Mouse (Mus musculus) hindbrain, postnatal 0 days (tissue): ENCODE data around the gene Exoc6. TPM values are rescaled to one million over a fixed set of nuclear protein-coding genes. Genes with fewer than 3 reads are reported as not detected.

Experiments
- ATAC-seq: fragments of 200-750 bp; cut with Nextera tagmentation; 2 replicates; pipeline ENCODE4 v1.8.0; 2017; ENCODE audit warnings: mild to moderate bottlenecking, moderate TSS enrichment, moderate library complexity
- DNase-seq: peaks from one replicate; pipeline ENCODE4 v3.0.0-alpha.2; 2015; ENCODE audit warnings: low spot score
- H3K27ac ChIP-seq: fragments of 300-500 bp; sonication (generic); 2 replicates; pipeline ENCODE4 v1.5.1; 2014; ENCODE audit warnings: mild to moderate bottlenecking
- H3K27me3 ChIP-seq: fragments of 300-500 bp; sonication (generic); 2 replicates; pipeline ENCODE4 v1.6.1; 2014; ENCODE audit warnings: low read length, mixed read lengths; ENCODE audit not compliant: insufficient read depth
- H3K36me3 ChIP-seq: fragments of 300-500 bp; sonication (generic); 2 replicates; pipeline ENCODE4 v1.6.1; 2014; ENCODE audit warnings: low read length, mixed read lengths; ENCODE audit not compliant: insufficient read depth
- H3K4me1 ChIP-seq: fragments of 300-500 bp; sonication (generic); 2 replicates; pipeline ENCODE4 v1.6.1; 2014; ENCODE audit warnings: antibody characterized with exemption, low read length, mixed read lengths; ENCODE audit not compliant: insufficient read depth
- H3K4me2 ChIP-seq: fragments of 300-500 bp; sonication (generic); 2 replicates; pipeline ENCODE4 v1.6.1; 2014; ENCODE audit warnings: low read depth, mild to moderate bottlenecking, low read length, moderate library complexity, mixed read lengths
- H3K4me3 ChIP-seq: fragments of 300-500 bp; sonication (generic); 2 replicates; pipeline ENCODE4 v1.5.1; 2014; ENCODE audit warnings: low read length
- H3K9ac ChIP-seq: fragments of 300-500 bp; sonication (generic); replicated peaks from 2 replicates; pipeline ENCODE4 v1.6.1; 2014; ENCODE audit warnings: mild to moderate bottlenecking, low read length, moderate library complexity, mixed read lengths
- H3K9me3 ChIP-seq: fragments of 300-500 bp; sonication (generic); 2 replicates; pipeline ENCODE4 v1.6.1; 2016; ENCODE audit warnings: low read length, mixed read lengths
- CTCF ChIP-seq: IDR thresholded peaks from 2 replicates; pipeline ENCODE4 v1.5.1; 2016; ENCODE audit warnings: antibody characterized with exemption, control low read depth, low read depth
- WGBS: fragments of 180-500 bp; shearing (Covaris S2); extraction: QIAGEN DNeasy Blood & Tissue Kit; methylation state at CpG from one replicate; pipeline ENCODE4 v1.1.7; 2014; 5-methylcytosine and 5-hydroxymethylcytosine counted together
- polyA plus RNA-seq: library from polyadenylated mRNA; unstranded; fragments of >200 nt; fragmentation: Nextera tagmentation; extraction: Ambion mirVana; gene quantifications from 2 replicates; pipeline ENCODE4 v1.2.1, GENCODE M21; 2015
- total RNA-seq: library from RNA; depleted of rRNA; stranded (reverse); fragments of >200 nt; gene quantifications from 2 replicates; pipeline ENCODE4 v1.2.3, GENCODE M21; 2014

Exoc6 gene
- total and polyA plus RNA-seq, 2 experiments from 2014 or later = 18.8 to 18.9 TPM

DNA sequence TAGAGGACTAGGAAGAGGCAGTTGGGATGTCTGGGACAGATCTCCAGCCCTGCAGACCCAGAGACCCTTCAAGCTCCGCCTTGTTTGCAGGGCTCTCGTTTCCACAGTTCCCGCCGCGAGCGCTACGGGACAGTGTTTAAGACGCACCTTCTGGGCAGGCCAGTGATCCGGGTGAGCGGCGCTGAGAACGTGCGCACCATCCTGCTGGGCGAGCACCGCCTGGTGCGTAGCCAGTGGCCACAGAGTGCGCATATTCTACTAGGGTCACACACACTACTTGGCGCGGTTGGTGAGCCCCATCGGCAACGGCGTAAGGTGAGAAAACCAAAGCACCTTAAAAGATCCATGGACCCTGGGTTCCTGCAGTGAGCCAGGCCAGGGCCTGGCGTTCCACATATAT lies 136.1 kb downstream of the Exoc6 start:
- peaks cover 84% of the 10 kb centered on the region for H3K27me3 ChIP-seq
- TF ChIP-seq CTCF = no peak
- H3K9ac ChIP-seq = no peak overlapping the region
- DNase-seq (no peak), ATAC-seq (no peak)
- H3K4me3 ChIP-seq = no peak overlapping the region
- no peaks in the 10 kb centered on the region for H3K36me3 ChIP-seq
- H3K4me1 ChIP-seq = peaks cover 5% of the 10 kb centered on the region; the same call in 1 of the 2 replicates
- no peak overlapping the region for H3K27ac ChIP-seq
- H3K9me3 ChIP-seq = no peaks in the 10 kb centered on the region
- WGBS = 12% methylated on average over 23 of the region's 23 CpGs
- H3K4me2 ChIP-seq = no peak overlapping the region

DNA sequence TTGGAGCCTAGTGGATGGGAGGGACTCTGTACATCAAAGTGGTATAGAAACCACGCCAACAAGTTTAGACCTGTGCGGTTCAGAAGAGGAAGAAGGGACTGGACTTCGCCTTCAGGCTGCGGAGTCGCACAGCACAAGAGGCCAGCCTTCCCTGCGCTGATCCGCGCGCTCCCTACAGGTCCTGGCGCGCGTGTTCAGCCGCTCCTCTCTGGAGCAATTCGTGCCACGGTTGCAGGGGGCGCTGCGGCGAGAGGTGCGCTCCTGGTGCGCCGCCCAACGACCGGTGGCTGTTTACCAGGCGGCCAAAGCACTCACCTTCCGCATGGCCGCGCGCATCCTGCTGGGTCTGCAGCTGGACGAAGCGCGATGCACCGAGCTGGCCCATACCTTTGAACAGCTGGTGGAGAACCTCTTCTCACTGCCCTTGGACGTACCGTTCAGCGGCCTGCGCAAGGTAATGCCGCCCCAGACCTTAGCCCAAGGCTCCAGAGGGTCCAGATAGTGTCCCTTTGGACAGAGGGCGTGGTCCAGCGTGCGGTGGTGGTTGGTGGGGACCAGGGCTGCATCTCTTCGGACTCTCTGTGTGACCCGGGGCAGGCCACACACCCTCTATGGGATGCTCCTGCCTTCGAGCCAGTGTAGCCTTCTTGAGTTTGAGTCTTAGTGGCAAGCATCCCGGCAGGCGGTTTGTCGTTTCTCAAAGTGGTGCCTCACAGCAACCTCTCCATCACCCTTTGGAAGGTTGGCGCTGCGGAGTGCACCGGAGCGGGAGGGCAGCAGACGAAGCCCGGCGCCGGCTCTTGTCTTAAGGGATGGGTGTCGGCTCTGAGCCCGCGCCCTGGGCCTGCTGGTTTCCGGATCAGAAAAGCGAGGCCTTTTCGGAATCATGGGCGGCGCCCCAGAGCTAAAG lies 137.0 kb downstream of the Exoc6 start:
- no peak overlapping the region for H3K9ac ChIP-seq
- peak; percentile 52 for TF ChIP-seq CTCF
- peaks cover 86% of the 10 kb centered on the region for H3K27me3 ChIP-seq
- DNase-seq = peak; percentile 32
- no peak overlapping the region for H3K4me3 ChIP-seq
- peaks cover 5% of the 10 kb centered on the region; the same call in 1 of the 2 replicates for H3K4me1 ChIP-seq
- WGBS = 7% methylated on average over 62 of the region's 62 CpGs
- H3K36me3 ChIP-seq = no peaks in the 10 kb centered on the region
- H3K4me2 ChIP-seq = no peak overlapping the region; the same call in 1 of the 2 replicates
- no peak overlapping the region for H3K27ac ChIP-seq
- H3K9me3 ChIP-seq = no peaks in the 10 kb centered on the region
- ATAC-seq = peak; percentile 30; the same call in 1 of the 2 replicates

DNA sequence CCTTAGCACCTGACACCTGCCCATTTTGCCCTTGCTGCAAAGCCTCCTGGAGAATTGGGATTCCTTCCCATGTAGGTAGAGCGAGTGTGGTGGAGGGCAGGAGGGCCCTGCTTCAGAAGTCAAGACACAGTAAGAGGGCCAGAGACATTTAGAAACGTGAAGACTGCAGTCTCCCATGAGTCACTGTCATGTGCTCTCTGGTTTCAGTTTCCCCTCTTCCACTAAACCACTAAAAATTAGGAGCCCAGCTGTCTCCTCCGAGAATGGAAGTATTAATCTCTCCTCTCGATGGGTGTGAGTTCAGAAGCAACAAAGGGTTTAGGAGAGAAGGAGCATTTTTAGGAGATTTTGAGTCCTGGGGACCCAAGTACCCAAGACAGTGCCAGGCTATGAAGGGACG lies 139.3 kb downstream of the Exoc6 start:
- ATAC-seq = no peak
- no peak overlapping the region for H3K27ac ChIP-seq
- peaks cover 5% of the 10 kb centered on the region; the same call in 1 of the 2 replicates for H3K4me1 ChIP-seq
- no peak for TF ChIP-seq CTCF
- H3K9ac ChIP-seq = no peak overlapping the region
- no peak for DNase-seq
- no peaks in the 10 kb centered on the region for H3K9me3 ChIP-seq
- H3K4me2 ChIP-seq = no peak overlapping the region
- 53% methylated on average over 5 of the region's 5 CpGs for WGBS
- H3K27me3 ChIP-seq = peaks cover 100% of the 10 kb centered on the region
- no peaks in the 10 kb centered on the region for H3K36me3 ChIP-seq
- H3K4me3 ChIP-seq = no peak overlapping the region

DNA sequence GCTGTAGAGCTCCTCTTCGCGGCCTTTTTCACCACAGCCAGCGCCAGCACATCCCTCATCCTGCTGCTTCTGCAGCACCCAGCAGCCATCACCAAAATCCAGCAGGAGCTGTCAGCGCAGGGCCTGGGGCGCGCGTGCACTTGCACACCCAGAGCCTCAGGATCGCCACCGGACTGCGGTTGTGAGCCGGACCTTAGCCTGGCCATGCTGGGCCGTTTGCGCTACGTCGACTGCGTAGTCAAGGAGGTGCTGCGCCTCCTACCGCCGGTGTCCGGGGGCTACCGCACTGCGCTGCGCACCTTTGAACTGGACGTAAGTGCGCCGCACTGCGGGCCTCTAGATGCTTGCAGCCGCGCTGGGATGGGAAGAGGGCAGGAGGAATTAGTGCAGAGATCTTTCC lies 140.5 kb downstream of the Exoc6 start:
- Histone ChIP-seq H3K9me3 (no peaks in the 10 kb centered on the region), H3K4me3 (no peak overlapping the region), H3K27ac (no peak overlapping the region), H3K4me1 (peaks cover 5% of the 10 kb centered on the region; the same call in 1 of the 2 replicates), H3K27me3 (peaks cover 100% of the 10 kb centered on the region), H3K4me2 (peak overlapping the region; percentile 25; the same call in 1 of the 2 replicates), H3K9ac (no peak overlapping the region), H3K36me3 (no peaks in the 10 kb centered on the region)
- ATAC-seq (no peak), DNase-seq (peak; percentile 30)
- TF ChIP-seq CTCF = peak; percentile 55
- WGBS = 9% methylated on average over 29 of the region's 29 CpGs

DNA sequence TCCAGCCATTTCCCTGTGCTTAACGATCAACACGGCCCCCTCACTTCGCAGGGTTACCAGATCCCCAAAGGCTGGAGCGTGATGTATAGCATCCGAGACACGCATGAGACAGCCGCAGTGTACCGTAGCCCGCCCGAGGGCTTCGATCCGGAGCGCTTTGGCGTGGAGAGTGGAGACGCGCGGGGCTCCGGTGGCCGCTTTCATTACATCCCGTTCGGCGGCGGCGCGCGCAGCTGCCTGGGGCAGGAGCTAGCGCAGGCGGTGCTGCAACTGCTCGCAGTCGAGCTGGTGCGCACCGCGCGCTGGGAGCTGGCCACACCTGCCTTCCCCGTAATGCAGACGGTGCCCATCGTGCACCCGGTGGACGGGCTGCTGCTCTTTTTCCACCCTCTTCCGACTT lies 142.7 kb downstream of the Exoc6 start:
- Histone ChIP-seq H3K36me3 (no peaks in the 10 kb centered on the region), H3K27ac (no peak overlapping the region), H3K9me3 (no peaks in the 10 kb centered on the region), H3K4me2 (peak overlapping the region; percentile 59), H3K9ac (no peak overlapping the region), H3K27me3 (peaks cover 100% of the 10 kb centered on the region), H3K4me1 (0 out of 2 replicates have a peak, but pooled peaks cover 4% of the 10 kb centered on the region), H3K4me3 (peak overlapping the region; percentile 36)
- ATAC-seq (peak; percentile 47; the same call in 1 of the 2 replicates), DNase-seq (peak; percentile 55)
- TF ChIP-seq CTCF = no peak
- WGBS = under 1% methylated on average over 40 of the region's 40 CpGs

- WGBS = 29% methylated on average over 13 of the region's 13 CpGs
Observed at GRCm38 (mm10) chr19:37695146-37695545, 144.9 kb downstream of the Exoc6 start.

More at GRCm38 (mm10) chr19:37695146-37695545, 144.9 kb downstream of the Exoc6 start:
- no peak for TF ChIP-seq CTCF
- Histone ChIP-seq H3K9ac (no peak overlapping the region), H3K36me3 (no peaks in the 10 kb centered on the region), H3K4me3 (no peak overlapping the region), H3K4me1 (0 out of 2 replicates have a peak, but pooled peaks cover 4% of the 10 kb centered on the region), H3K4me2 (no peak overlapping the region), H3K27me3 (peaks cover 100% of the 10 kb centered on the region), H3K9me3 (no peaks in the 10 kb centered on the region), H3K27ac (no peak overlapping the region)
- no peak for DNase-seq
- ATAC-seq = no peak
